Mouse (Mus musculus): Measurements from ENCODE around the gene Gpr88.
"Not testable (repeated sequence)": the region's sequence is repeated elsewhere in the genome, so short reads cannot be mapped to it uniquely, and the experiment has no call there.

Gpr88 gene

GRCm38 (mm10) chr3:116242685-116243084 lies 10.6 kb downstream of the Gpr88 start:
- no peak for DNase-seq (ENCODE audit: low spot score)

- DNase-seq (ENCODE audit: low spot score): no peak
These were observed 15.8 kb downstream of the Gpr88 start for GRCm38 (mm10) chr3:116237527-116237926.

- no peak for DNase-seq (ENCODE audit: low spot score)
These were observed 16.4 kb downstream of the Gpr88 start for GRCm38 (mm10) chr3:116236856-116237255.

- no peak for DNase-seq (ENCODE audit: low spot score)
These were observed 19.8 kb downstream of the Gpr88 start for GRCm38 (mm10) chr3:116233515-116233914.

GRCm38 (mm10) chr3:116232763-116233162 lies 20.5 kb downstream of the Gpr88 start:
- no peak for DNase-seq (ENCODE audit: low spot score)

- DNase-seq (ENCODE audit: low spot score): no peak
These were observed 24.0 kb downstream of the Gpr88 start for GRCm38 (mm10) chr3:116229336-116229735.

- no peak for DNase-seq (ENCODE audit: low spot score)
These were observed 24.7 kb downstream of the Gpr88 start for GRCm38 (mm10) chr3:116228360-116229245.

GRCm38 (mm10) chr3:116227383-116227782 lies 25.9 kb downstream of the Gpr88 start:
- DNase-seq (ENCODE audit: low spot score): no peak

GRCm38 (mm10) chr3:116226915-116227314 lies 26.4 kb downstream of the Gpr88 start:
- DNase-seq (ENCODE audit: low spot score): no peak

GRCm38 (mm10) chr3:116222511-116223243 lies 30.6 kb downstream of the Gpr88 start:
- no peak for DNase-seq (ENCODE audit: low spot score)

GRCm38 (mm10) chr3:116221686-116222010 lies 31.7 kb downstream of the Gpr88 start:
- no peak for DNase-seq (ENCODE audit: low spot score)

GRCm38 (mm10) chr3:116220980-116221685 lies 32.2 kb downstream of the Gpr88 start:
- no peak for DNase-seq (ENCODE audit: low spot score)

- not testable (repeated sequence) for DNase-seq (ENCODE audit: low spot score)
These were observed 35.9 kb downstream of the Gpr88 start for GRCm38 (mm10) chr3:116217398-116217797.

- no peak for DNase-seq (ENCODE audit: low spot score)
These were observed 37.0 kb downstream of the Gpr88 start for GRCm38 (mm10) chr3:116216261-116216660.

GRCm38 (mm10) chr3:116211639-116212038 lies 41.7 kb downstream of the Gpr88 start:
- DNase-seq (ENCODE audit: low spot score): no peak

- no peak for DNase-seq (ENCODE audit: low spot score)
These were observed 42.6 kb downstream of the Gpr88 start for GRCm38 (mm10) chr3:116210720-116211121.

- no peak for DNase-seq (ENCODE audit: low spot score)
These were observed 44.1 kb downstream of the Gpr88 start for GRCm38 (mm10) chr3:116209214-116209613.

- DNase-seq (ENCODE audit: low spot score): no peak
These were observed 46.9 kb downstream of the Gpr88 start for GRCm38 (mm10) chr3:116206306-116206834.

- no peak for DNase-seq (ENCODE audit: low spot score)
These were observed 47.7 kb downstream of the Gpr88 start for GRCm38 (mm10) chr3:116205346-116206219.

GRCm38 (mm10) chr3:116204643-116205042 lies 48.7 kb downstream of the Gpr88 start:
- no peak for DNase-seq (ENCODE audit: low spot score)

GRCm38 (mm10) chr3:116203942-116204341 lies 49.4 kb downstream of the Gpr88 start:
- DNase-seq (ENCODE audit: low spot score): no peak

All from ovary, postnatal 10 days (tissue).